Mouse (Mus musculus): Measurements from ENCODE around the gene Prrg2. TPM values are rescaled to one million over a fixed set of nuclear protein-coding genes. Genes with fewer than 3 reads are reported as not detected.

Prrg2 gene
- polyA plus RNA-seq, 1 experiment from 2014 or later = 19.0 TPM

- Histone ChIP-seq H3K79me2 (ENCODE audit: inconsistent target) (peaks cover 9% of the 10 kb centered on the region), H3K4me3 (ENCODE audit: inconsistent target) (no peak overlapping the region), H3K36me3 (ENCODE audit: inconsistent target) (no peaks in the 10 kb centered on the region), H3K27ac (no peak overlapping the region)
Observed at GRCm38 (mm10) chr7:45056972-45057348, 5.5 kb downstream of the Prrg2 start.

- 92% methylated on average over 12 of the region's 14 CpGs for WGBS (ENCODE audit: missing documents)
- Histone ChIP-seq H3K4me3 (ENCODE audit: inconsistent target) (no peak overlapping the region), H3K79me2 (ENCODE audit: inconsistent target) (peaks cover 15% of the 10 kb centered on the region), H3K36me3 (ENCODE audit: inconsistent target) (no peaks in the 10 kb centered on the region), H3K27ac (no peak overlapping the region)
Observed at GRCm38 (mm10) chr7:45056329-45056971, 6.0 kb downstream of the Prrg2 start.

GRCm38 (mm10) chr7:45053931-45054510 lies 8.5 kb downstream of the Prrg2 start:
- Histone ChIP-seq H3K36me3 (ENCODE audit: inconsistent target) (peaks cover 7% of the 10 kb centered on the region; the same call in 1 of the 2 replicates), H3K27ac (peak overlapping the region; percentile 93), H3K79me2 (ENCODE audit: inconsistent target) (peaks cover 39% of the 10 kb centered on the region), H3K4me3 (ENCODE audit: inconsistent target) (peak overlapping the region; percentile 39)
- WGBS (ENCODE audit: missing documents) = 1% methylated on average over 21 of the region's 33 CpGs

GRCm38 (mm10) chr7:45053117-45053930 lies 9.2 kb downstream of the Prrg2 start:
- H3K36me3 ChIP-seq (ENCODE audit: inconsistent target) = peaks cover 7% of the 10 kb centered on the region; the same call in 1 of the 2 replicates
- peak overlapping the region; percentile 93 for H3K27ac ChIP-seq
- H3K4me3 ChIP-seq (ENCODE audit: inconsistent target) = peak overlapping the region; percentile 88
- WGBS (ENCODE audit: missing documents) = under 1% methylated on average over 31 of the region's 59 CpGs
- H3K79me2 ChIP-seq (ENCODE audit: inconsistent target) = peaks cover 46% of the 10 kb centered on the region

- WGBS (ENCODE audit: missing documents) = no CpG with 5 or more reads among the region's 18 CpGs
- Histone ChIP-seq H3K27ac (peak within 1 kb of the TSS; percentile 93), H3K79me2 (ENCODE audit: inconsistent target) (peaks cover 50% of the 10 kb centered on the region), H3K4me3 (ENCODE audit: inconsistent target) (peak within 1 kb of the TSS; percentile 88), H3K36me3 (ENCODE audit: inconsistent target) (peaks cover 7% of the 10 kb centered on the region; the same call in 1 of the 2 replicates)
Observed at GRCm38 (mm10) chr7:45052862-45053116, 9.7 kb downstream of the Prrg2 start, which contains the start of gene Prr12. TSS of gene Prr12 (minus strand) at chr7:45052881.

GRCm38 (mm10) chr7:45052181-45052861 lies 10.2 kb downstream of the Prrg2 start:
- Histone ChIP-seq H3K79me2 (ENCODE audit: inconsistent target) (peaks cover 53% of the 10 kb centered on the region), H3K4me3 (ENCODE audit: inconsistent target) (peak overlapping the region; percentile 88), H3K36me3 (ENCODE audit: inconsistent target) (peaks cover 7% of the 10 kb centered on the region; the same call in 1 of the 2 replicates), H3K27ac (peak overlapping the region; percentile 78)
- WGBS (ENCODE audit: missing documents) = 2% methylated on average over 28 of the region's 38 CpGs

- peak overlapping the region; percentile 88 for H3K4me3 ChIP-seq (ENCODE audit: inconsistent target)
- peaks cover 59% of the 10 kb centered on the region for H3K79me2 ChIP-seq (ENCODE audit: inconsistent target)
- H3K36me3 ChIP-seq (ENCODE audit: inconsistent target) = peaks cover 7% of the 10 kb centered on the region; the same call in 1 of the 2 replicates
- 42% methylated on average over 13 of the region's 13 CpGs for WGBS (ENCODE audit: missing documents)
- no peak overlapping the region for H3K27ac ChIP-seq
Observed at GRCm38 (mm10) chr7:45051601-45051974, 10.9 kb downstream of the Prrg2 start.

- H3K27ac ChIP-seq = no peak overlapping the region
- peaks cover 7% of the 10 kb centered on the region; the same call in 1 of the 2 replicates for H3K36me3 ChIP-seq (ENCODE audit: inconsistent target)
- 74% methylated on average over 16 of the region's 16 CpGs for WGBS (ENCODE audit: missing documents)
- H3K79me2 ChIP-seq (ENCODE audit: inconsistent target) = peaks cover 64% of the 10 kb centered on the region
- no peak overlapping the region for H3K4me3 ChIP-seq (ENCODE audit: inconsistent target)
Observed at GRCm38 (mm10) chr7:45050945-45051600, 11.4 kb downstream of the Prrg2 start.

- WGBS (ENCODE audit: missing documents) = 96% methylated on average over 21 of the region's 23 CpGs
- peaks cover 21% of the 10 kb centered on the region for H3K36me3 ChIP-seq (ENCODE audit: inconsistent target)
- H3K27ac ChIP-seq = no peak overlapping the region
- H3K4me3 ChIP-seq (ENCODE audit: inconsistent target) = no peak overlapping the region
- peaks cover 74% of the 10 kb centered on the region for H3K79me2 ChIP-seq (ENCODE audit: inconsistent target)
Observed at GRCm38 (mm10) chr7:45048923-45049657, 13.4 kb downstream of the Prrg2 start.

- Histone ChIP-seq H3K4me3 (ENCODE audit: inconsistent target) (no peak overlapping the region), H3K27ac (no peak overlapping the region), H3K36me3 (ENCODE audit: inconsistent target) (peaks cover 27% of the 10 kb centered on the region), H3K79me2 (ENCODE audit: inconsistent target) (peaks cover 81% of the 10 kb centered on the region)
- WGBS (ENCODE audit: missing documents) = 93% methylated on average over 25 of the region's 38 CpGs
Observed at GRCm38 (mm10) chr7:45048001-45048890, 14.2 kb downstream of the Prrg2 start.

- WGBS (ENCODE audit: missing documents) = over 99% methylated on average over 14 of the region's 14 CpGs
- peaks cover 35% of the 10 kb centered on the region for H3K36me3 ChIP-seq (ENCODE audit: inconsistent target)
- no peak overlapping the region for H3K27ac ChIP-seq
- no peak overlapping the region for H3K4me3 ChIP-seq (ENCODE audit: inconsistent target)
- H3K79me2 ChIP-seq (ENCODE audit: inconsistent target) = peaks cover 84% of the 10 kb centered on the region
Observed at GRCm38 (mm10) chr7:45047491-45047890, 15.0 kb downstream of the Prrg2 start.

- peaks cover 41% of the 10 kb centered on the region for H3K36me3 ChIP-seq (ENCODE audit: inconsistent target)
- H3K4me3 ChIP-seq (ENCODE audit: inconsistent target) = no peak overlapping the region
- no peak overlapping the region for H3K27ac ChIP-seq
- H3K79me2 ChIP-seq (ENCODE audit: inconsistent target) = peaks cover 84% of the 10 kb centered on the region
- 93% methylated on average over 21 of the region's 26 CpGs for WGBS (ENCODE audit: missing documents)
Observed at GRCm38 (mm10) chr7:45046853-45047350, 15.6 kb downstream of the Prrg2 start.

- peaks cover 84% of the 10 kb centered on the region for H3K79me2 ChIP-seq (ENCODE audit: inconsistent target)
- WGBS (ENCODE audit: missing documents) = 95% methylated on average over 13 of the region's 22 CpGs
- H3K27ac ChIP-seq = no peak overlapping the region
- peaks cover 52% of the 10 kb centered on the region for H3K36me3 ChIP-seq (ENCODE audit: inconsistent target)
- no peak overlapping the region for H3K4me3 ChIP-seq (ENCODE audit: inconsistent target)
Observed at GRCm38 (mm10) chr7:45045741-45046140, 16.7 kb downstream of the Prrg2 start.

All from macrophage (primary cell).